Mouse (Mus musculus) MEL (cell line): ENCODE data around the gene Bpifa5.

Experiments
- CTCF ChIP-seq, 3 experiments: IDR thresholded peaks in 2 of 3; conservative IDR thresholded peaks in 1 of 3; 2 replicates each; pipeline ENCODE4 v1.5.1; 2011 to 2012; ENCODE audit warnings: low read length in 3 of 3, low read depth in 2 of 3, mild to moderate bottlenecking in 2 of 3, improper control_type of control experiment in 1 of 3, inconsistent platforms in 1 of 3, mixed read lengths in 1 of 3, moderate library complexity in 1 of 3; ENCODE audit not compliant: control insufficient read depth in 1 of 3, insufficient read depth in 1 of 3, poor library complexity in 1 of 3, severe bottlenecking in 1 of 3
- EP300 ChIP-seq, 2 experiments: IDR thresholded peaks; 2 replicates each; pipeline ENCODE4 v1.6.1; 2011; ENCODE audit warnings: improper control_type of control experiment in 2 of 2, low read length in 2 of 2, low read depth in 1 of 2, mild to moderate bottlenecking in 1 of 2
- TCF12 ChIP-seq: IDR thresholded peaks from 2 replicates; pipeline ENCODE4 v1.6.1; 2014; ENCODE audit warnings: low read depth, mild to moderate bottlenecking, inconsistent platforms, low read length, improper control_type of control experiment, moderate library complexity

- TF ChIP-seq CTCF (IDR thresholded peaks at IDR 0.05 in 2 of 3, conservative IDR thresholded peaks at IDR 0.05 in 1 of 3; ENCODE audit: control insufficient read depth in 1 of 3, insufficient read depth in 1 of 3, low read depth in 2 of 3, low read length in 3 of 3, poor library complexity in 1 of 3, severe bottlenecking in 1 of 3) (no peak), TCF12 (no peak), EP300 (IDR thresholded peaks at IDR 0.05; ENCODE audit: low read depth in 1 of 2, low read length in 2 of 2) (no peak)
Measured at GRCm38 (mm10) chr2:154204630-154205029, 42.2 kb downstream of the Bpifa5 start.
